Mouse (Mus musculus) megakaryocyte progenitor cell, adult 5-6 weeks (primary cell): ENCODE measurements around the gene Plcb2. TPM values are rescaled to one million over a fixed set of nuclear protein-coding genes. Genes with fewer than 3 reads are reported as not detected.

Experiments used
- ATAC-seq: replicated peaks from 2 replicates; pipeline ENCODE4 v1.8.0; 2016; ENCODE audit warnings: mild to moderate bottlenecking, moderate TSS enrichment, inconsistent platforms; ENCODE audit not compliant: poor library complexity
- total RNA-seq, 2 experiments: library from RNA; stranded (forward) in 1 of 2; stranded (reverse) in 1 of 2; fragments of 157-497, 149-512 nt in 1 of 2; fragments of 200-1000 nt in 1 of 2; gene quantifications; 2 replicates each; pipeline versions ENCODE4 v1.2.3 to v1.2.4; 2015 to 2017

The Plcb2 gene
- total RNA-seq, 2 experiments from 2014 or later: 61.1 to 80.9 TPM

DNA sequence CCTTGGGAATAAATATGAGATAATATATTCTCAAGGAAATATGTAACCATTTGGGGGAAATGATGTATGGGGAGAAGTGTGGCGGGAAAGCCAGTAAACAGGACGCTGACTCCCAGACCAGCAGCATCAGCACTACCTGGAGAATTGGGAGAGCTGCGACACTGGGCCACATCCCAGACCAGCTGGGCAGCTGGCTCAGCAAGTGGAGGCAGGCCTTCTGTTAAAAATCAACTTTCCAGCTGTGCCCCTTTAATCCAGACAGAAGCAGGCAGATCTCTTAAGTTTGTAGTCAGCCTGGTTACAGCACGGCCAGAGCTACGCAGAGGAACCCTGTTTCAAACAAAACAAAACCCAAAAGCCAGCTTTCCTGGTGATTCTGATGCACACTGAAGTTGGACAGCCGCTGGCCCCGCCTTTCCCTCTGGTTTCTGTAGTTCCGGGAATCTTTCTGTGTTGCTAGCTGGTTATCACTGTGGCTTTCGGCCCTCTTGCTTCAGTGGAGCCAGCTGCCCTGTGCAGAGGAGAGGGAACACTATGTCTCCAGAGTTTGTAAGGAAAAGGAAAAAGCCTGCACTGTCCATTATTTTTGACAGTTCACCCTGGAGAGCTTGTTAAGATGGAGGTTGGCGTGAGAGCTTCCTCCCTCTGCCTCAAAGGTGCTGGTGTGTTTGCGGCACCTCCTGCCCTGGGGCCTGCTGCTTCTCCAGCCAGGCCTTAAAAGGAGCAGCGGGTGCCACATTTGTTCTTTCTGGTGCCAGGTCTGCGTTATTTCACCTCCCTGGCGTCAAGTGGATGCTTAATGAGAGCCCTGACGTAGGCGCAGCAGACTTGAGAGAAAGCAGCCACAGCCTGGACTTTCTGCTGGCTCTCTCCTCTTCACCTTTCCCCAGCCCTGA, 23.9 kb upstream of the Plcb2 start:
- no peak for ATAC-seq

DNA sequence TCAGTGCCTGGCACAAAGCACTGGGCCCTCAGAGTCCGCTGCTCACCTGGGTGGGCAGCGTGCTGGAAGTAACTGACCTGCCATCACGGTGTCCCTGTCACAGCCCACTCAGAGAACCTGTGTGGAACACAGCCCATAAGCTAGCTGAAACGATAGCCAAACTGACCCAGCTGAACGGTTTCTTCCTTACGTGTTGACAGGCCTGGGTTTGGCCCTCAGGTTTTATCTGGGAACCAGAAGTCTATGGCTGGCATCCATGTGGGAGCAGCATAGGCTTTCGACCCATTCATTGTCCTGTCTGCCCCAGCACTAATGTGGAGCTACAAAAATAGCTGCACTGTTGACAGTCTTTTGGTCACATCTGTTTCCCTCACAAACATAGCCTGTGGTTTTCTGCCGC, 22.2 kb upstream of the Plcb2 start:
- ATAC-seq: no peak

DNA sequence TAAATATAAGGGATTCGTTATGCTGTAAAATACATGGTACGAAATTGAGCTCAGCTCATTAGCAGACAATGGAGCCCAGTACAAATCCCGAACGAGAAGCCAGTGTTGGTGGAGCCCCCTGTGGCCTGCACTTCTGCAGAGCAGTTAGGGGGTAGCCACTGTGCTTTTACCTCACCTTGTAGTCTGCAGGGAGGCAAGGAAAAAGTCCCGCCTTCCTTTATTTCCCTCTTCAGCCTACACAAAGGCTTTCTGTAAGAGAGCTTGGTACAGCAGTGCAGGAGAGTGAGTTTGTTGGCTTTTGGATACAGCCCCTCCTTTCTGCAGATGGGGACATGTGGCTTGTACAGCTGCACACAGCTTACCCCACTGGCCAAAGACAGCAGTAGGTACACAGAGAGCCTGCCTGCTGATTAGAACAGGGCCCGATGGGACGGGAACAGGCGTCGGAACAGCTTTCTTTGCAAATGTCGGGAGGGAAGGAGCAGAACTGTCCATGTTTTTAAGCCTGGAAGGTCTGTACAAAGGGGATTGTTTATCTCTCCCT, 21.2 kb upstream of the Plcb2 start:
- ATAC-seq: no peak

DNA sequence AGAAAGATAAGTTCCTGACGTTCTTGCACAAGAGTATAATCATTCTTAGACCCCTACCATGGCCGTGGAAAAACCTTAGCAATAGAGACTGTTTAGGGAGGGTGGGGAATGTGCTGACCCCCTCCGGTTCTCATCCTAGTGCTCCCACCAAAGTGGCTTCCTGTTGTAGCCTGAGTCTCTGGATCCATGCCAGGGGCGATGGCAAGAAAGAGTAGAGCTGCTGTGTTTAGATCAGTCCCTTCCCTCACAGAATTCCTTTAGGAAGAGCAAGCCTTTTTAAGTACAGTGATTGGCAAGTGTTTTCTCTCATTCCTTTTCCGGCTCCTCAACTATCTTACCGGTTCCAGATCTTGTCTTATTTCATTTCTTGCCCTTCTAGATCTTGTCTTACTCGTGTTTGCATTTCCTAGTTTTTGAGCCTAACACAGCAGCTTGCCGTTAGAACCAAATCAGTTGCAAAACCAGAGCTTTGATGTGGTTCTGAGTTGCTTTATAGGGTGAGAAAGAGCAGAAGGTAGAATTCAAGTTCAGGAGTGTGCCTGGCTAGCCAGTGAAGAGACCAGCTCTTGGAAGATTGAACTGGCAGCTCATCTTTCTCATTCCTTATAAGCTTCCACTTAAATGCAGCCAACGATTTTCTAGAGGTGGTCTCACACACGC, 19.2 kb upstream of the Plcb2 start:
- ATAC-seq: no peak

DNA sequence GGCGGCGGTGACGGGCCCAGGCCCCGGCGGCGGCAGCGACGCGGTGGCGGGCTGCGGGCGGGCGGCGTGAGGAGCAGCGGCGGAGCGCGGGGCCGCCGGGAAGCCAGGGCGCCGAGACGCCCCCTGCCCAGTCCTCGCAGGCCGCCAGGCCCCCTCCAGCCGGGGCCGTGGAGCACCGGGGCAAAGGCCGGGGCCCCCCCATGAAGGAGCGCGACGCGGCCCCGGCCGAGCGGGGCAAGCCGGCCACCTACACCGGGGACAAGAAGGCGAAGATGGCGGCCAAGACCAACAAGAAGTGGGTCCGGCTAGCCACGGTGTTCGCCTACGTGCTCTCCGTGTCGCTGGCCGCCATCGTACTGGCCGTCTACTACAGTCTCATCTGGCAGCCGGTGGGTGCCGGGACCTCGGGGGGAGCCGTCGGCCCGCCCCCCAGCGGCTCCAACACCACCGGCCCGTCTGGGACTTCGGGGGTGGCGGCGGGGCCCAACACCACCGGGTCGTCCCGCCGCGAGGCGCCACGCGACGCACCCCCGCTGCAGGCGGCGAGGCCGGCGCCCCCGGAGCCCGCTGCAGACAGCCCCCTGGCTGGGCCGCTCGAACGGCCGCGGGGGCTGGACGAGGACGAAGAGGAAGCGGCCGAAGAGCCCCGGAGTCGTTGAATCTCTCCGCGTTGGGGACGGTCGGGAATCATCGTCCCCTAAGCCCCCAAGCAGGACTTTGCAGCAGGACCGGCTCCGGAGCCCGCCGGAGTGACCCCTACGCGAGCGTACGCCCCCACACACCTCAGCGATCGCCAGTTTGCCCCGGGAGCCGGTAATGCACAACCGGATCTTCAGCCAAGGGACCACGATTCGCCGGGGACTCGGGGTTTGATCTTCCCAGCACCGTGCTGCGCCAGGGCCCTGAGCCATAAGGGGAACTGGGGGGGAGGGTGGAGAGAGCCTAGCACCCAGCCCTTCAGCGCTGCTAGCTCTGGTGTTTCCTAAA, 18.0 kb upstream of the Plcb2 start:
- ATAC-seq: peak; percentile 28; the same call in 1 of the 2 replicates

DNA sequence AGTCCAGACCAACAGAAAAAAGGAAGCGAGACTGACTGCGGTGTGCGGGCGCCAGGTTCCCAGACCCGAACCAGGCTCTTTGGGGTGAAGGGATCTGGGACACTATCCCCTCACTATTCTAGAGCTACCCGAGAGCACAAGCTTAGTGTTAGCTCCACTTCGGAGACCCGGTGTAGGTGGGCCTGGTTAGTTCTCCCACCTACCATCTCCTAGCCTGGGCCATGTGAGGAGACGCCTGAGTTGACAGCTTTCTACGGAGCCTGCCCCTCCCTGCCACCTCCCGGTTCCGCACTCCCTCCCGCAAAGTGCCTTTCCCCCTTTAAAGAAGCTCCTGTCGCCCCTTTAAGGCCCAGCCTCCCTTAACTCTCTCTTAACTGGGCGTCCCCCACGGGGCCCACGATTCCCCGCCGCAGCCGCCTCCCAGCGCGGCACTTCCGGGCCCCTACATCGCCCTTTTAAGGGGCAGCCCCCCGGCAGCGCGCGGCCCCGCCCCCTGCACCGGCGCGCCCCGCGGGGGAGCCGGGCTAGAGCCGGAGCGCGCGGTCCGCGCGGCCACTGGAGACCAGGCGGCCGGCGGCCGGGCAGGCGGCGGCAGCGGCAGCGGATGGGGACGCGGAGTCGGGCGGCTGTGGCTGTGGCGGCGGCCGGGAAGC, 17.1 kb upstream of the Plcb2 start, which contains the start of gene Inafm2:
Inafm2 (plus strand) TSS at position 527 of the 653 bp plus-strand sequence.
- peak; percentile 82 for ATAC-seq

DNA sequence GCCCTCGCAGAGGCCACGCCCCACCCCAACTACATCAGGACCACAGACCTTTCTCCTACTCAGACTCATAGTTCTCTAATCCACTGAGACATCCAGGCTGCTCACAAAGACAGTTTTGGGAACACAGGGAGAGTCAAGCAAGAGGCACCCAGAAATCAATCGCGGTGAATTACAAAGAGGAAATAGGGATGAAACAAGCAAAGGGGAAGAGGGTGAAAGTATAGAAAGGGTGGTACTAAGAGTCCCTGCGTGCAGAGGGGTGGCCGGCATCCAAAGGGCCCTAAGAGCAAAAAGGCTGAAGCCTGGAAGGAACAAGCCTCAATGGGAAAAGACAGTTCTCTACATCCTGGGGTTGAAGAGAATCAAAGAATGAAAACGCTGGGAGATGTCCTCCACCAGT, 16.4 kb upstream of the Plcb2 start:
- ATAC-seq: no peak

DNA sequence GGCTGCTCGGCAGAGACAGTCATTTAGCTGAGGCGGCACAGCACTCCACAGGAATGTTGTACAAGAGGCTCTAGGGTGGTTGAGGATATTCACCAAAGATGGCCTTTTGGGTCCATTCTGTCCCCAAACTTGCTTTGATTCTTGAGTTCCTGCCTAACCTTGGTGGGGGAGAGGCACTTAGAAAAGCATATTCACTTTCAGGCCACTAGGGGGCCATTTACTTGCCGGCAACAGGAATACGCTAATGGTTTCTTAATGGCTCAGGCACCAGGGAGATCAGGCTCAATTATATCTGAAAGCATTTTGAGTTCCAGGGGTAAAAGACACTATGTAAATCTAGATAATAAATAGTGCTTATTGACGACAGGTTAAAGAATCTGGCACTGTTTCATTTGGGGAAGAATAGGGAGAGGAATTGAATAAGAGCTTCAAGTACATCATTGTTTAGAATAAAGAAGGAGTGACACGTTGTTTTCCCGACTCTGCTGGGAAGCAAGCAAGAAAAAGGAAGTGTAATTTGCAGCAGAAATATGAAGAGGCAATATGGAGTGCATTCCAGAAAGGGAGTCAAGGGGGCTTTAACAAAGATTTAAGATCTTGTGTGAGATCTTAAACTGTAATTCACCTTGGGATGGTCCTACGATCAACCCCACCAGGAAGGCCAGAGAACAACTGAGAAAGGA, 15.2 kb upstream of the Plcb2 start:
- peak; percentile 54 for ATAC-seq

DNA sequence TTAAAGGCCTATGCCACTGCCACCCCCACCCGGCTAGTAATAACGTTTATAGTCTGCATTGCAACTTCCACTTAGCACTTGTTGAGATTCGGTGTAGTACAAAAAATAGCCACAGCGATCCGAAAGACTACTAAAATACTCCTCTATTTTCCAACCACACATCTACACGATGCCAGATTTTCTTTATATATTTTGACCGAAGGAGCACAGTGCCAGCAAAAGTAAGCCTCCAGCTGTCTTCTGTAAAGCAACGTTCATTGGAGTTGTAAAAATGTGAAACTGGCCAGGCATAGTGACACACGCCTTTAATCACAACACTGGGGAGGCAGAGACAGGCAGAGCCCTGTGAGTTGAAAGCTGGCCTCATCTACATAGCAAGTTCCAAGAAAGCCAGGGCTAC, 12.9 kb upstream of the Plcb2 start:
- ATAC-seq: no peak

DNA sequence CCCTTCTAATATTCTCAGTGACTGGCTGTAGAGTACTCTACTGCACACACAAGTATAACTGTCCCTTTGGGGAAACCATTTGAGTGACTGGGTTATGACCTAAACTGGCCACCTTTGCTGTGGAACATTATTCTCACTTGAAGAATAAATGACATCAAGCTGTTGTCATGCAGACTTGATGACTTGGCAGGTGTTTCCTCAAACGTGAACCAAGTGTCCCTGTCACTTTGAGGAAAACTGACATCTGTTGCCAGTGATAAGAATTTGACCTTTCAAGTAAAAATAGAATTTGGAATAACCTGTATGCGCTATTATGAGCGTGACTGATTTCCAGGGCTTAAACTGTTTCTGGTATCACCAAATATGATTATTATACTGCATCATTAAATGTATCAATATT, 12.1 kb upstream of the Plcb2 start:
- no peak for ATAC-seq

DNA sequence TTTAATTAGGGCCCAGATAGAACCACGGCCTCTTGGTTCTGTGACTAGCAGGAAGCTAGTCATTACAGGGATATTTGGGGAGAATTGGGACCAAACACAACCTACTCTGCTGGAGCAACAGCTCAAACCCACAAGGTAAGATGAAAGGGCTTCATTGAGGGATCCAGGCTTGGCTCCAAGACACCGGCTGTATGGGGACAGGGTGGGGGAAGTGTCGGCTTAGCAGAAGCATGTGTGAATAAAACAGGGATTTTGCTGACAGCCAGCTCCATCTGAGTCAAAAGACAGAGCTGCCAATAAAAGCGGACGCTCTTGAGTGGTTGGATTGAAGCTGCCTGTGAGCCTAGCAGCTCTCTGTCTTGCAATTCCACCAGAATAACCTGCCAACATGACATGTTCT, 5.1 kb upstream of the Plcb2 start:
- ATAC-seq: no peak

DNA sequence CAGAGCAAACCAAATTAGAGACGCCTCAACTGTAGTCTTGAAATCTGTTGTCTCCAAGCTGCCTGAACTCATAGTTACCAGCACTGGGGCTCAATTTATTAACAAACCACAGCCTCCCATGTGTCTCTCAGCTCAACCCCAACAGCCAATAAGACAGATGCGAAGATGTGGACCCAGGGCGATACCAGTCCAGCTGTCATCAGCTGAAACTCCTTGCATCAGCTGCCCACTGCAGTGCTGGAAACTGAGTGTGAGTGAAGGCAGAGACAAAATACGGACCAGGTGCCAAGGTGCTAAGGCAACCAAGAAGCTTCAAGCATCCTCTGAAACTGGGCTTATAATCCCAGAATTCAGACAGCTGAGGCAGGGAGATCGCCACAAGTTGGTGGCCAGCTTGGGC, 3.7 kb upstream of the Plcb2 start:
- ATAC-seq: no peak

DNA sequence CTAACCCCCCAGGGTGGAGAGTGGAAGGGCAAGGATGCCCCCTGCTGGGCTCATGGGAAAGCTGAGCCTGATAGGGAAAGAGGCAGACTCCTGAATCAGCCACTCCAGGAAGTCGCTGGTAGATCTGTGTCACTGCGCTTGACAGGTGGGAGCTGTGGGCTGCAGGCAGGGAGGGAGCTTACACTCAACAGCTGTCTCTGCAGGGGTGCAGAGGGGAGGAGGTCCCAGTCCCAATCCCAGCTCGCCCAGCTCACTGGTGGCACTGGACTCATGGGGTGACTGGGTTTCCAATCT, 2.3 kb upstream of the Plcb2 start:
- peak; percentile 63 for ATAC-seq

DNA sequence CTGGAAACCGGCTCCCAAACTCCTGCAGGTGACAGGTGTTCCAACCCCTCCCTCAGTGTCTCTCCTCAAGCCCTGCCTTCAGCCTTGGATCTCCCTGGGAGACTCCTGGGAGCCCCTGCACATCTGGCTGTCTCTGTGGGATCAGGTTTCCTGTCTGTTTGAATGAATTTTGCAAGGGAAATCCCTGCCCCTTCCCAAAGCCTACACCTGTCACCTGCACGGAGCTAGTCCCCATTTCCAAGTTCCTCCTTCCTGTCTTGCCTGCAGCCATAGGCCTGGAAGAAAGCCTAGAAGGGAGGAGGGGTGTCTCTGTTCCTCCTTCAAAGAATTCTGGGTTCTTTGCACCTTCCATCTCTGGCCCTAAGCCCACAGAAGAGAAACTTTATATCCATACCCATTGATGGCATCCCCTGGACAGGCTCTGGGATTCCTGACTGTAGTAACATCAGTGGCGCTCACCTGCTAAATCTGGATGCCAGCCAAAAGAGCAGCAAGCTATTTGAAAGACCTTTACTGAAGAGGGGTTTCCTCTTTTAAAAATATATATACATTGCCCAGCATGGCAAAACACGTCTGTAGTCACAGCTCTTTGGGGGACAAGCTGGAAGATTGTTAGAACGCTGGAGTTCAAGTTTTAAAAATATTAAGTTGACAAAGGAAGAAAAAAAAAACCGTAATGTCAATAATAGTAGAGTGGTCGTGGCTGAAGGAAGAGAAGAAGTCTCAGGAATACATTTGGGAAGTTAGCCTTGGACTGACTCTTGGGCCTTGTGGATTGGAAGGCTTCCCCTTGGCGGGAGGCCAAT, 1.8 kb upstream of the Plcb2 start:
- ATAC-seq: no peak

DNA sequence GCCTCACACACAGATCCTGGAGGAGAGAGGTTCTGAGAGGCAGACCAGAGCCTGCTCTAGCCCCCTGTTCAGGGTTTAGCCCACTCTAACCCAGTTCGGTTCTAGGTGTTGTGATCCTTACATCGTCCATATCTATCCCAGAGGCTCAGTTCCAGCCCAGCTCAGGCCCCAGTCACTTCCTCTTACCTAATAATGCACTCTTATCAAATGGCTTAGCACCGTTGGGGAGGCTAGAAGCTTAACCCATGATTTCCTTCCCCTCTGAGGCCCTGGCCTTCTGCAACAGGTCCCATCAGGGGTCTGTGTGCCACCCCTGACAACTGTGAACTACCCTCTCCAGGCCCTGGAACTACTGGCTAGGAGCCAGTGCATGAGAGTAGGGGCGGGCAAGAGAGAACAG, 956 bp upstream of the Plcb2 start:
- peak; percentile 66 for ATAC-seq

DNA sequence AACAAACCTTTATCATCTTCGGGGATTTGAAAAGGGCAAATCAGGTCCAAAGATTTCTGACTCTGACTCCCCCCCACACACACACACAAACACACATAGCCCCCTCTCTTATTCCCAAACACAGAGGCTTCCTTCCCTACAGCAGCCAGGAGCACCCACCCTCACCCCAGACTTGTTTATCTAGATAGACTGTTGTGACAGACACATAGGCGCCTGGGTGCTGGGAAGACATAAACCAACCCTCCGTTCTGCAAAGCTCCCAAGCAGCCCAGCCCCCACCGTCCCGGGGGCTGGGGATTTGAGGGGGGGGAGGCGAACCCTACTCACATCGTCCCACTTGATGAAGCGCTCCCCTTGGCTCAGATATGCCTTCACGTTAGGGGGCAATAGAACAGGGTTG, 327 bp downstream of the Plcb2 start:
- ATAC-seq: no peak

DNA sequence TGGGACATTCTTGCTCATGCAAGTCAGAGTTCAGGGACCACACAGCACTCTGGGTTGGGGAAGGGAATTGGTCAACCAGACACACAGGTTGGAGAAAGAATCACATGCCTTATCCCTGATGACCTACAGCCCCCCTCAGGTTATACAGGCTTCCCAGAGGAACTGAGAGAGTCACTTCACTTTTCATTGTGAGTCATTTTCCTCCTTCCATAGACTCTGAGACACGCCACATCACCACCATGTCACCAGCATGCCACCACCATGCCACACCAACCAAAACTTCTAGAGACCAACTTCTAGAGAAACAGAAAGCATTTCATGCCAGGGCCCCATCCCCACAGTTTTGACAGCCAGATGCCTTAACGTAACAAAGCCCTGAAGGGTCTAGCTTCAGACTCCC, 1.4 kb downstream of the Plcb2 start:
- ATAC-seq: no peak

DNA sequence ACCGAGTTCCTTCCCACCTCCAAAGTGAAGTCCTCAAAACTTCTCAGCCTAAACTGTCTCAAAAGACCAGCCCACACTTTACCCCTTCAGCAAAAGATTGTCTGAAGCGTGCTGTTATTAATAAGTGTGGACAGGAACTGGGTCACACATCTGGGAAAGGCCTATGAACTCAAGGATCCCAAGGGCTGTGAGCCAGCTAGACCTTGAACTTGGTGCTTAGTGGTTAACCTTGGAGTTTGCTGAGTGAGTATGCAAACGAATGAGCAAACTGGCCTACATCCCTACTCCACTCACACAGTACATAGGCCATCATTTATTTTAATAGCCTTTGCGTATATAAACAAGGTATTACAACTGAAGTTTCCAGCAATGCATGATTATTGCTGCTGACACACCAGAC, 2.7 kb downstream of the Plcb2 start:
- no peak for ATAC-seq
